Mouse (Mus musculus): ENCODE data around the gene Ldlrad1. TPM values are rescaled to one million over a fixed set of nuclear protein-coding genes. Genes with fewer than 3 reads are reported as not detected.

Ldlrad1 gene
- total and polyA plus RNA-seq, 3 experiments, result 0.75 TPM; not detected in 2

DNA sequence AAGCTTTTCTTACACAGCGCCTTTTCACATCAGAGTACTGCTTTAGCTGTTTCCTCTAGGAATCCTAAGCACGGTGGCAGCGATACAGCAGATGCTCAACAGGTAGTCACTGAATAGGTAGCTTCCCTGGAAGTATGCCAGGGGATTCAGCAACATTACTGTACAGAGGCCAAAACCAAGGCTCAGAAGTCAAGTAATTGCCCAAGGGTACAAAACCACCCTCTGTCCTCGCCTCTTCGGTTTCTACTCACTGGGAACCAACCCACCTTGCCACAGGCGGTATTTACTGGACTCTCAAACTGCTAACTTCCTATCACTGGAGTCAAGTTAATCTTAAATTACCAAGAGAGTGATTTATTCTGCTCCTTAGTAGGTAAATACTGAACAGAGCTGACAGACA lies 31.2 kb downstream of the Ldlrad1 start:
- Histone ChIP-seq H3K36me3 (replicated peaks) (peaks cover 86% of the 10 kb centered on the region), H3K9me3 (replicated peaks) (no peaks in the 10 kb centered on the region), H3K4me3 (ENCODE audit: low read depth, low read length) (no peak overlapping the region), H3K27me3 (ENCODE audit: insufficient read depth, low read length) (no peaks in the 10 kb centered on the region), H3K4me1 (ENCODE audit: insufficient read depth, low read depth, low read length) (peaks cover 3% of the 10 kb centered on the region; the same call in 1 of the 2 replicates)
- TF ChIP-seq CTCF (IDR thresholded peaks at IDR 0.05; ENCODE audit: low read depth, low read length) (no peak), GATA2 (IDR thresholded peaks at IDR 0.05; ENCODE audit: borderline replicate concordance, low read depth, low read length) (no peak), TAL1 (conservative IDR thresholded peaks at IDR 0.05; ENCODE audit: low read depth, low read length) (no peak), GATA1 (IDR thresholded peaks at IDR 0.05; ENCODE audit: borderline replicate concordance, low read length) (no peak), POLR2AphosphoS5 (IDR thresholded peaks at IDR 0.05; ENCODE audit: insufficient replicate concordance, low read depth, low read length) (no peak)
- no peak for ATAC-seq (ENCODE audit: extremely low read depth, insufficient number of reproducible peaks, low FRiP score, poor library complexity, severe bottlenecking)
- no peak for DNase-seq (ENCODE audit: low spot score)

DNA sequence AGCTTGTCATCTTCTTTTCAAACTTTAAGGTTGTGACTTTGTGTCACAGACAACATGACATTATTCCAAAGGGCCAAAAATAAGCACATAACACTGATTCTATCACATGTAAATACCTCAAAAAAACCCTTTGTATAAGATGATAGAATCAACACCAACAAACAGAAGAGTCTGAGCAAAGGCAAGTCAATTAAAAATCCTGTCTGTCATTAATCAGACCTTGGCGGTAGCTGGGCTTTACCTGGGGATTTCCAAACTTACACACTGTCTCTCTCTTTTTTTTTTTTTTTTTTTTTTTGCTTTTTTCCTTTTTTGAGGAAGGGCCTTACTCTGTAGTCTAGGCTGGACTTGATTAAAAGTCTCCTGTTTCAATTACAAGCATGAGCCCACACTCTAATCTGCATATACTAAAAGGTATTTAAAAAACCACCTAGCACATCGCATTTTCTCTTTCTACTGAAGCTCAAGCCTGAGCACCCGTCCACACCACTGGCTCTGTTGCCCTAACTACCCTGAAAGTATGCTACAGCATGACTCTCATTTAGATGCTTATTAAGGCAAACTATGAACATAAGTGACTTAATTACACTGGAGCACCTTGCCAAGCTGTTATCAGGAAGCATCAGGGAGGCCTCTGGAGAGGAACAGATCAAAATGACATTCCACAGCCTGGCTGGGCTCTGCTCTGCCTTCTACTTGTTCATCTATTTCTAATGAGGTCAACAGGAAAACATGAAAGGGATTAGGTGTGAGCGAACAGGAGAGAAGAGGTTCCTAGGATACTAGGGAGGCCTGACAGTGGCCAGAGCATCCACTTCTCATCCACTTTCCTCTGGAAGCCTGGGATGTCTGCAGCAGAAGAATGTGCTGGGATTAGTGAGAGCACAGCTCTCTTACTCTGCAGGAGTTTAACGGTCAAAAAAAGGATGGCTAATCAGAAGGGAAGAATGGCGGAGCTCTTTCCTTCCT lies 34.7 kb downstream of the Ldlrad1 start:
- no peaks in the 10 kb centered on the region for H3K9me3 ChIP-seq (replicated peaks)
- H3K4me1 ChIP-seq (ENCODE audit: insufficient read depth, low read depth, low read length), result peaks cover 10% of the 10 kb centered on the region; the same call in 1 of the 2 replicates
- H3K27me3 ChIP-seq (ENCODE audit: insufficient read depth, low read length), result no peaks in the 10 kb centered on the region
- peaks cover 72% of the 10 kb centered on the region for H3K36me3 ChIP-seq (replicated peaks)
- no peak for DNase-seq (ENCODE audit: low spot score)
- TF ChIP-seq POLR2AphosphoS5 (IDR thresholded peaks at IDR 0.05; ENCODE audit: insufficient replicate concordance, low read depth, low read length) (no peak), GATA1 (IDR thresholded peaks at IDR 0.05; ENCODE audit: borderline replicate concordance, low read length) (no peak)
- no peak overlapping the region for H3K4me3 ChIP-seq (ENCODE audit: low read depth, low read length)
- ATAC-seq (ENCODE audit: extremely low read depth, insufficient number of reproducible peaks, low FRiP score, poor library complexity, severe bottlenecking), result no peak

DNA sequence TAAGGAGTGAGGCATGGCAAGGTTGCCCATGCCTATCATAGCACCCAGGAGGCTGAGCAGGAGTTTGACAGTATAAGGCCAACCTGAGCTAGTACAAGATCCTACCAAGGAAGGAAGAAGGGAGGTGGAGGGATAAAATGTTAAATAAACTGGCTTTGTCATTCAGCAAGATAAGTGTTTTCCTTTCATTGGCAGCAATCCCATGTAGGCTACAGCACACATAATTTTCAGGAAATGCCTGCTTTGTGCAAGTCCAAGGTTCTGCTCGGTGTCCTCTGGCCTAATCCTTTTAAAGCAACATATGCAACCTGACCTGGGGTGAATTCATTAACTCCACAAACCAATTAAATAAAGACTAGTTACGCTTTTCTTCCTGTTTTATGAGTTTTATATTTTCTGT lies 36.4 kb downstream of the Ldlrad1 start:
- no peak for TF ChIP-seq GATA2 (IDR thresholded peaks at IDR 0.05; ENCODE audit: borderline replicate concordance, low read depth, low read length)
- TF ChIP-seq POLR2AphosphoS5 (IDR thresholded peaks at IDR 0.05; ENCODE audit: insufficient replicate concordance, low read depth, low read length), result no peak
- TF ChIP-seq GATA1 (IDR thresholded peaks at IDR 0.05; ENCODE audit: borderline replicate concordance, low read length), result no peak
- TF ChIP-seq CTCF (IDR thresholded peaks at IDR 0.05; ENCODE audit: low read depth, low read length), result no peak
- no peak for TF ChIP-seq TAL1 (conservative IDR thresholded peaks at IDR 0.05; ENCODE audit: low read depth, low read length)
- Histone ChIP-seq H3K9me3 (replicated peaks) (no peaks in the 10 kb centered on the region), H3K27me3 (ENCODE audit: insufficient read depth, low read length) (no peaks in the 10 kb centered on the region), H3K36me3 (replicated peaks) (peaks cover 60% of the 10 kb centered on the region), H3K4me1 (ENCODE audit: insufficient read depth, low read depth, low read length) (peaks cover 25% of the 10 kb centered on the region), H3K4me3 (ENCODE audit: low read depth, low read length) (no peak overlapping the region)
- ATAC-seq (ENCODE audit: extremely low read depth, insufficient number of reproducible peaks, low FRiP score, poor library complexity, severe bottlenecking), result no peak
- DNase-seq (ENCODE audit: low spot score), result no peak

DNA sequence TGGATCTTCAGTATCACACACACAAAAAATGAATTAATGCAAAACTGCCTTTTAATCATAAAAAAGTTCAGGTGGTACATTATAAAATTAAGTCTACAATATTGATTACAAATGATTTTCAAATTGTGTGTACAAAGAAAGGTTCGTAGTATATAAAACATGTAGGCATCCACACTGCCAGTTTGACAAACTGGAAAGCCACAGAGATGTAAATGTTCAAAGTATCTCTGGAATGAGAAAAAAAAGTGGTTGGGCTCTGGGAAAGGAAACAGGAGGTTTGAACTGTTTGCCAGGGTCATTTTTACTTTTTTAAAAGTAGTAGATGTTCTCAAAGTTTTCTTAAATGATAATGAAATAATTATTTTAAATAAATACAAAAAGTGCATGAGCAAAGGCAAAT lies 37.1 kb downstream of the Ldlrad1 start:
- TF ChIP-seq TAL1 (conservative IDR thresholded peaks at IDR 0.05; ENCODE audit: low read depth, low read length) (no peak), POLR2AphosphoS5 (IDR thresholded peaks at IDR 0.05; ENCODE audit: insufficient replicate concordance, low read depth, low read length) (no peak), GATA2 (IDR thresholded peaks at IDR 0.05; ENCODE audit: borderline replicate concordance, low read depth, low read length) (no peak)
- Histone ChIP-seq H3K4me3 (ENCODE audit: low read depth, low read length) (no peak overlapping the region), H3K9me3 (replicated peaks) (no peaks in the 10 kb centered on the region), H3K4me1 (ENCODE audit: insufficient read depth, low read depth, low read length) (peaks cover 31% of the 10 kb centered on the region), H3K27me3 (ENCODE audit: insufficient read depth, low read length) (no peaks in the 10 kb centered on the region), H3K36me3 (replicated peaks) (peaks cover 53% of the 10 kb centered on the region)
- ATAC-seq (ENCODE audit: extremely low read depth, insufficient number of reproducible peaks, low FRiP score, poor library complexity, severe bottlenecking) (no peak), DNase-seq (ENCODE audit: low spot score) (no peak)

DNA sequence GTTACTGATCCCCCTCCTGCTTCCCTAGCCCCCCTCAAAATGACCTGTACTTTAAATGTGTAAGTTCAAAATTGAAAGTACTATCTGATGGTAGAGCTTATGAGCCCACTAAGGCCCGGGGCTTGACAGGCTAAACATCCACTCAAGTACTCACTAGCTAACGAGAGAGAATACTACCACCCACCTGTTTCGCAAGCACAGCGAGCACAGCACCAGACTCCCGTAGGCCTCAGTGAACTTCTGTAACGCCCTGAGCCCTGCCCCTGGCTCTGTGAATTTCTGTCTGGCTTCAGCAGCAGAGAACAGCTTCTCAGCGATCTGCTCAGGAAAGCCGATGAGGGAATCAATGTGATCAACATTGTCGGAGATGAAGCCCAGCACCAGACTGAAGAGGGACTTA lies 38.1 kb downstream of the Ldlrad1 start:
- Histone ChIP-seq H3K4me1 (ENCODE audit: insufficient read depth, low read depth, low read length) (peaks cover 41% of the 10 kb centered on the region), H3K27me3 (ENCODE audit: insufficient read depth, low read length) (no peaks in the 10 kb centered on the region), H3K36me3 (replicated peaks) (peaks cover 46% of the 10 kb centered on the region), H3K9me3 (replicated peaks) (no peaks in the 10 kb centered on the region), H3K4me3 (ENCODE audit: low read depth, low read length) (no peak overlapping the region)
- TF ChIP-seq GATA1 (IDR thresholded peaks at IDR 0.05; ENCODE audit: borderline replicate concordance, low read length), result no peak
- TF ChIP-seq TAL1 (conservative IDR thresholded peaks at IDR 0.05; ENCODE audit: low read depth, low read length), result no peak
- no peak for TF ChIP-seq GATA2 (IDR thresholded peaks at IDR 0.05; ENCODE audit: borderline replicate concordance, low read depth, low read length)
- TF ChIP-seq POLR2AphosphoS5 (IDR thresholded peaks at IDR 0.05; ENCODE audit: insufficient replicate concordance, low read depth, low read length), result no peak
- no peak for TF ChIP-seq CTCF (IDR thresholded peaks at IDR 0.05; ENCODE audit: low read depth, low read length)
- DNase-seq (ENCODE audit: low spot score) (no peak), ATAC-seq (ENCODE audit: extremely low read depth, insufficient number of reproducible peaks, low FRiP score, poor library complexity, severe bottlenecking) (no peak)

DNA sequence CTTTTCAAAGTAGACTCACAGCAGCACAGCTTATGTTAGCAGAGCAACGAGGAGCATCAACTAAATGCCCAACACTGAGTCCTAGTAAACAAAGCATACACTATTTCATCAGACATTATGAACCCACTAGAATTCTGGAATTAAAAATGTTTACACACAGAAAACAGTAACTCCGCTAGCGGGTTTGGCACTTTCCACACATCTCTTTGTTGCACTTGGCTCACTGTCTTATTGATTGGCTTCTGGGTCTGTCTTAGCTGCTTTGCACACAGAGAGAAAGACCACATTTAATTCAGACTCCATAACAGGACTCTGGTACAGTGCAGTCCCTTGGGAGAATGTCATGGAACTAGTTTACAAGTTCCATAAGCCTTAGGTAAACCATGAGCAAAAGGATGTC lies 39.1 kb downstream of the Ldlrad1 start:
- ATAC-seq (ENCODE audit: extremely low read depth, insufficient number of reproducible peaks, low FRiP score, poor library complexity, severe bottlenecking), result no peak
- H3K27me3 ChIP-seq (ENCODE audit: insufficient read depth, low read length), result no peaks in the 10 kb centered on the region
- TF ChIP-seq CTCF (IDR thresholded peaks at IDR 0.05; ENCODE audit: low read depth, low read length) (no peak), GATA2 (IDR thresholded peaks at IDR 0.05; ENCODE audit: borderline replicate concordance, low read depth, low read length) (no peak), GATA1 (IDR thresholded peaks at IDR 0.05; ENCODE audit: borderline replicate concordance, low read length) (no peak)
- no peaks in the 10 kb centered on the region for H3K9me3 ChIP-seq (replicated peaks)
- H3K4me1 ChIP-seq (ENCODE audit: insufficient read depth, low read depth, low read length), result peaks cover 49% of the 10 kb centered on the region
- DNase-seq (ENCODE audit: low spot score), result no peak
- peaks cover 40% of the 10 kb centered on the region for H3K36me3 ChIP-seq (replicated peaks)
- no peak overlapping the region for H3K4me3 ChIP-seq (ENCODE audit: low read depth, low read length)

All from G1E (cell line).